25 mouse cellular contexts compared by ENCODE assay signal in genomic region chr6:43516593-43517315, GRCm38 (mm10).
DNase-seq lines count a peak whose midpoint lies in the region; ATAC-seq and TF ChIP-seq lines count a peak whose summit lies in the region.
"Had no signal": no experiment of that assay in that cellular context is flagged by ENCODE, and none has a peak within 500 bp of the region (broad histone marks: within the 10 kb centered on the region; RNA-seq: fewer than 3 reads in every experiment).

No protein-coding gene starts in this region.

- intact Hi-C loops in left cerebral cortex, adult 2 months (cut with DNase I) = loop anchor here (5.0 kb wide), 2 partner anchors 126 to 151 kb away; partner anchors contain the start of gene Tpk1

- no peaks in the 10 kb centered on the region for H3K27me3 ChIP-seq in intestine, postnatal 0 days (replicated peaks; ENCODE audit: control insufficient read depth, insufficient read depth, low read length)
- no peaks in the 10 kb centered on the region for H3K27me3 ChIP-seq in liver, embryonic 15.5 days
- no peaks in the 10 kb centered on the region for H3K27me3 ChIP-seq in heart, embryonic 11.5 days (ENCODE audit: control insufficient read depth, insufficient read depth, low read length)
- no peaks in the 10 kb centered on the region for H3K27me3 ChIP-seq in hindbrain, embryonic 10.5 days (ENCODE audit: insufficient read depth, poor library complexity, severe bottlenecking)
- H3K27me3 ChIP-seq: forebrain, embryonic 13.5 days; heart, embryonic 12.5 days; lung, embryonic 15.5 days; midbrain, embryonic 12.5 days; neural tube, embryonic 15.5 days had no signal

- H3K4me1 ChIP-seq in intestine, postnatal 0 days (replicated peaks; ENCODE audit: control insufficient read depth, insufficient read depth, low read length) = no peaks in the 10 kb centered on the region
- peaks cover 5% of the 10 kb centered on the region; the same call in 1 of the 2 replicates for H3K4me1 ChIP-seq in liver, embryonic 15.5 days (replicated peaks)
- H3K4me1 ChIP-seq in heart, embryonic 11.5 days (ENCODE audit: control insufficient read depth, insufficient read depth, low read length) = no peaks in the 10 kb centered on the region
- no peaks in the 10 kb centered on the region for H3K4me1 ChIP-seq in hindbrain, embryonic 10.5 days (replicated peaks)
- H3K4me1 ChIP-seq: lung, embryonic 15.5 days had no signal

- TF ChIP-seq CTCF in left cerebral cortex, adult 2 months (IDR thresholded peaks at IDR 0.05) = no peak
- TF ChIP-seq CTCF in intestine, postnatal 0 days (IDR thresholded peaks at IDR 0.05; ENCODE audit: low read depth) = no peak

- peak; percentile 63 for ATAC-seq in intestine, postnatal 0 days
- ATAC-seq in liver, embryonic 15.5 days (ENCODE audit: insufficient read depth) = peak; percentile 85
- ATAC-seq in heart, embryonic 11.5 days (replicated peaks; ENCODE audit: insufficient number of reproducible peaks, low FRiP score, low TSS enrichment) = no peak
- ATAC-seq: CD4-positive, CD25-positive, alpha-beta regulatory T cell, adult 4 months; forebrain, embryonic 13.5 days had no signal

- H3K36me3 ChIP-seq in intestine, postnatal 0 days (ENCODE audit: control insufficient read depth, insufficient read depth) = no peaks in the 10 kb centered on the region
- no peaks in the 10 kb centered on the region for H3K36me3 ChIP-seq in liver, embryonic 15.5 days (replicated peaks)
- H3K36me3 ChIP-seq in heart, embryonic 11.5 days (ENCODE audit: control insufficient read depth, insufficient read depth, low read length) = no peaks in the 10 kb centered on the region
- H3K36me3 ChIP-seq in hindbrain, embryonic 10.5 days = no peaks in the 10 kb centered on the region
- H3K36me3 ChIP-seq: heart, embryonic 12.5 days; lung, embryonic 15.5 days; midbrain, embryonic 12.5 days; neural tube, embryonic 15.5 days had no signal

- WGBS in intestine, postnatal 0 days = 91% methylated on average over 2 of the region's 2 CpGs
- 68% methylated on average over 2 of the region's 2 CpGs for WGBS in liver, embryonic 15.5 days (ENCODE audit: insufficient replicate concordance)
- 88% methylated on average over 2 of the region's 2 CpGs for WGBS in heart, embryonic 11.5 days (ENCODE audit: insufficient replicate concordance)
- 89% methylated on average over 2 of the region's 2 CpGs for WGBS in hindbrain, embryonic 10.5 days

- no peak for DNase-seq in left cerebral cortex, adult 2 months (ENCODE audit: extremely low spot score in 1 of 2, low spot score in 2 of 2)
- no peak for DNase-seq in left cerebral cortex, adult 8-10 months (ENCODE audit: low spot score in 2 of 2)
- no peak for DNase-seq in hindbrain, embryonic 10.5 days (ENCODE audit: low spot score)
- no peak for DNase-seq in right cerebral cortex, adult 18-20 months
- DNase-seq: adrenal gland, postnatal 25 days; cerebellum, adult 11-12 months; cerebellum, adult 9-11 months; gastrocnemius, postnatal 25 days; heart, adult 11 months; heart, postnatal 4 days; kidney, adult 2 months; kidney, postnatal 36 days; left cerebral cortex, postnatal 4 days; right cerebral cortex, postnatal 4 days had no signal

- peak overlapping the region; percentile 36; the same call in 1 of the 2 replicates for H3K27ac ChIP-seq in left cerebral cortex, adult 2 months
- H3K27ac ChIP-seq in intestine, postnatal 0 days (ENCODE audit: low read depth, low read length) = no peak overlapping the region
- H3K27ac ChIP-seq in liver, embryonic 15.5 days (replicated peaks) = no peak overlapping the region
- H3K27ac ChIP-seq in heart, embryonic 11.5 days (ENCODE audit: low read depth, low read length) = no peak overlapping the region
- no peak overlapping the region for H3K27ac ChIP-seq in hindbrain, embryonic 10.5 days
- H3K27ac ChIP-seq: forebrain, embryonic 13.5 days; hindbrain, embryonic 14.5 days; layer of hippocampus, adult 2 months; lung, embryonic 15.5 days; midbrain, embryonic 12.5 days; neural tube, embryonic 15.5 days had no signal

- no peaks in the 10 kb centered on the region for H3K9me3 ChIP-seq in intestine, postnatal 0 days (ENCODE audit: control insufficient read depth)
- no peaks in the 10 kb centered on the region for H3K9me3 ChIP-seq in liver, embryonic 15.5 days (replicated peaks)
- no peaks in the 10 kb centered on the region for H3K9me3 ChIP-seq in heart, embryonic 11.5 days (replicated peaks; ENCODE audit: control insufficient read depth, low read length)
- H3K9me3 ChIP-seq in hindbrain, embryonic 10.5 days = no peaks in the 10 kb centered on the region
- H3K9me3 ChIP-seq: forebrain, embryonic 13.5 days; heart, embryonic 12.5 days; lung, embryonic 15.5 days; midbrain, embryonic 12.5 days; neural tube, embryonic 15.5 days had no signal

- no peak overlapping the region for H3K4me3 ChIP-seq in left cerebral cortex, adult 2 months
- H3K4me3 ChIP-seq in intestine, postnatal 0 days (ENCODE audit: low read depth, low read length) = no peak overlapping the region
- no peak overlapping the region for H3K4me3 ChIP-seq in liver, embryonic 15.5 days (replicated peaks)
- H3K4me3 ChIP-seq in heart, embryonic 11.5 days (ENCODE audit: low read depth, low read length) = no peak overlapping the region
- no peak overlapping the region for H3K4me3 ChIP-seq in hindbrain, embryonic 10.5 days
- H3K4me3 ChIP-seq: forebrain, embryonic 13.5 days; heart, embryonic 12.5 days; layer of hippocampus, adult 2 months; lung, embryonic 15.5 days; midbrain, embryonic 12.5 days; neural tube, embryonic 15.5 days had no signal

- no peak overlapping the region for H3K9ac ChIP-seq in intestine, postnatal 0 days (ENCODE audit: low read depth, low read length)
- H3K9ac ChIP-seq in liver, embryonic 15.5 days = no peak overlapping the region
- no peak overlapping the region for H3K9ac ChIP-seq in heart, embryonic 11.5 days (ENCODE audit: low read depth, low read length)
- H3K9ac ChIP-seq: forebrain, embryonic 13.5 days; heart, embryonic 12.5 days; hindbrain, embryonic 14.5 days; lung, embryonic 15.5 days; midbrain, embryonic 12.5 days; neural tube, embryonic 15.5 days had no signal

- no peak overlapping the region for H3K4me2 ChIP-seq in intestine, postnatal 0 days (replicated peaks; ENCODE audit: low read depth)
- no peak overlapping the region for H3K4me2 ChIP-seq in liver, embryonic 15.5 days
- H3K4me2 ChIP-seq in heart, embryonic 11.5 days = no peak overlapping the region
- H3K4me2 ChIP-seq: forebrain, embryonic 13.5 days; heart, embryonic 12.5 days; hindbrain, embryonic 14.5 days; lung, embryonic 15.5 days; midbrain, embryonic 12.5 days; neural tube, embryonic 15.5 days had no signal
